Mouse (Mus musculus): ENCODE measurements around the gene Tradd. TPM values are rescaled to one million over a fixed set of nuclear protein-coding genes. Genes with fewer than 3 reads are reported as not detected.
"Not testable (repeated sequence)": the region's sequence is repeated elsewhere in the genome, so short reads cannot be mapped to it uniquely, and the experiment has no call there.

The Tradd gene
- total and polyA plus RNA-seq, 2 experiments from 2014 or later = 14.6 to 15.6 TPM

DNA sequence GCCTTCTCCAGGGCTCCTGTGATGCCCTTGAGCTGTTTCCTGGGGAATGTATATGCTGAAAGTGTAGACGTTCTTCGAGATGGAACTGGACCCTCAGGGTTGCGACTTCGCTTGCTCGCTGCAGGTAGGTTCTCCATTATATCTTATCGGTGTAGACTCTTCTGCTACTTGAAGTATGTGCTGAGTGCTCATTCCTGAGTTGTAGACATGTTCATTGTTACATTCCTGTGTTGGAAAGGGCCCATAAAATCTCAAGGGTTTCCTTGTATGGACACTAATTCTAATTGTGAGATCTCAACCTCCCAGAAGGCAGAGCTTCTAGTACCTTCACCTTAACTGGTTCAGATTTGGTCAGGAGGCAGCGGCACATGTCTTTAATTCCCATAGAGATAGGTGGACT lies 23.4 kb downstream of the Tradd start:
- TF ChIP-seq CTCF (IDR thresholded peaks at IDR 0.05; ENCODE audit: low read depth) = no peak
- Histone ChIP-seq H3K27me3 (ENCODE audit: insufficient read depth, low read length) (no peaks in the 10 kb centered on the region), H3K4me1 (ENCODE audit: insufficient read depth, low read length) (no peaks in the 10 kb centered on the region), H3K9me3 (ENCODE audit: low read length) (no peaks in the 10 kb centered on the region), H3K4me3 (ENCODE audit: low read length) (no peak overlapping the region), H3K36me3 (ENCODE audit: insufficient read depth, low read length) (peaks cover 32% of the 10 kb centered on the region), H3K27ac (no peak overlapping the region), H3K4me2 (ENCODE audit: low read depth, low read length) (no peak overlapping the region), H3K9ac (replicated peaks; ENCODE audit: low read length) (no peak overlapping the region)
- ATAC-seq (no peak), DNase-seq (ENCODE audit: low spot score) (no peak)
- WGBS = 96% methylated on average over 7 of the region's 7 CpGs

DNA sequence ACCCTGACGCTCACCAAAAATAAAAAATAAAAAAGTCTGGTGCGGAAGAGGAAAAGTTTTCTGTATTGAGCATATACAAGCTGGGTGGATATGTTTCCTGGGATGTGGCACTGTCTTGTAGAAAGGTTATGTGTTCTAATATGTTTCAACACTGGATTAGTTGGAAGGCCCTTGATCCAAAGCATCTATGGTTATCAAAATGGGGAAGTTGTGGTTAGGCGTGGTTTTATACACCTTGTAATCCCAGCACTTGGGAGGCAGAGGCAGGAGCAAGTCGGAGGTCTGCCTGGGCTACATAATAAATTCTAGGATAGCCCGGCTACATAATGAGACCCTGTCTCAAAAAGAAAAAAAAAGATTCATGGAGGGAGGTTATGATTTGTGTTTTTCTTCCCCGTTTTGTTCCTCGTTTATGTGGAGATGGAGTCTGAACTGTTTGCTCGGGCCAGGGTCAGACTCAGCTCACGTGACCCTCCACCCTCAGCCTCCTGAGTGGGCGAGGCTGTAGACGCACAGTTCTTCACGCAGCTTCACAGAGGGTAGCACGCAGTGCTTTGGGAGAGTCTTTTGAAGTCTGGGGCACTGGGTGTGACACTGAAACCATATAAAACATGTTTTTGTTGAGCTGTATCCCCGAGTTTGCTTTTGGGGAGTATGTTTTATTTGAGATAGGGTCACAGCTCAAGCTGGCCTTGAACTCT lies 26.8 kb downstream of the Tradd start:
- Histone ChIP-seq H3K9me3 (ENCODE audit: low read length) (no peaks in the 10 kb centered on the region), H3K4me2 (ENCODE audit: low read depth, low read length) (no peak overlapping the region), H3K9ac (replicated peaks; ENCODE audit: low read length) (no peak overlapping the region), H3K4me3 (ENCODE audit: low read length) (no peak overlapping the region), H3K4me1 (ENCODE audit: insufficient read depth, low read length) (no peaks in the 10 kb centered on the region), H3K36me3 (ENCODE audit: insufficient read depth, low read length) (peaks cover 29% of the 10 kb centered on the region), H3K27ac (no peak overlapping the region), H3K27me3 (ENCODE audit: insufficient read depth, low read length) (no peaks in the 10 kb centered on the region)
- no peak for DNase-seq (ENCODE audit: low spot score)
- TF ChIP-seq CTCF (IDR thresholded peaks at IDR 0.05; ENCODE audit: low read depth) = no peak
- WGBS = 93% methylated on average over 14 of the region's 14 CpGs
- ATAC-seq = no peak

DNA sequence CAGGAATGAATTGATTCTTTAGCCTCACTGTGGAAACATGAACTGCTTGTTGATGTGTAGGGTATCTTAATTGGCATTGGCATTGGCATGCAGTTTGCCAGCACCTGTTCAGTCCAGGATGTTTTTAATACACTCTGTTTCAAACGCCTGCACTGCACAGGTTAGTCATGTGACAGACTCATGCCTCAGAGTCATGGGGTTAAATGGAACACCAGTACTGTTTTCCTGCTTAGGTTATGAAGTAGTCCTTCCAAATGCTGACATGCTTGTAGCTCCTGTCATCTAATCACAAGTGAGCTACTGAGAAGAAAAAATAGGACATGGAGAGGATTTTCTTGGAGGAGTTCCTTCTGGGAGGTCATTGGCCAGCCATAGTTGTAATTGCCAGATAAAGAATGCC lies 29.2 kb downstream of the Tradd start:
- H3K4me3 ChIP-seq (ENCODE audit: low read length) = no peak overlapping the region
- no peaks in the 10 kb centered on the region for H3K27me3 ChIP-seq (ENCODE audit: insufficient read depth, low read length)
- no peak overlapping the region for H3K4me2 ChIP-seq (ENCODE audit: low read depth, low read length)
- H3K9me3 ChIP-seq (ENCODE audit: low read length) = no peaks in the 10 kb centered on the region
- ATAC-seq (no peak), DNase-seq (ENCODE audit: low spot score) (no peak)
- 82% methylated on average over 1 of the region's 1 CpGs for WGBS
- H3K36me3 ChIP-seq (ENCODE audit: insufficient read depth, low read length) = peaks cover 16% of the 10 kb centered on the region
- H3K4me1 ChIP-seq (ENCODE audit: insufficient read depth, low read length) = no peaks in the 10 kb centered on the region
- H3K27ac ChIP-seq = no peak overlapping the region
- no peak overlapping the region for H3K9ac ChIP-seq (replicated peaks; ENCODE audit: low read length)
- TF ChIP-seq CTCF (IDR thresholded peaks at IDR 0.05; ENCODE audit: low read depth) = no peak

DNA sequence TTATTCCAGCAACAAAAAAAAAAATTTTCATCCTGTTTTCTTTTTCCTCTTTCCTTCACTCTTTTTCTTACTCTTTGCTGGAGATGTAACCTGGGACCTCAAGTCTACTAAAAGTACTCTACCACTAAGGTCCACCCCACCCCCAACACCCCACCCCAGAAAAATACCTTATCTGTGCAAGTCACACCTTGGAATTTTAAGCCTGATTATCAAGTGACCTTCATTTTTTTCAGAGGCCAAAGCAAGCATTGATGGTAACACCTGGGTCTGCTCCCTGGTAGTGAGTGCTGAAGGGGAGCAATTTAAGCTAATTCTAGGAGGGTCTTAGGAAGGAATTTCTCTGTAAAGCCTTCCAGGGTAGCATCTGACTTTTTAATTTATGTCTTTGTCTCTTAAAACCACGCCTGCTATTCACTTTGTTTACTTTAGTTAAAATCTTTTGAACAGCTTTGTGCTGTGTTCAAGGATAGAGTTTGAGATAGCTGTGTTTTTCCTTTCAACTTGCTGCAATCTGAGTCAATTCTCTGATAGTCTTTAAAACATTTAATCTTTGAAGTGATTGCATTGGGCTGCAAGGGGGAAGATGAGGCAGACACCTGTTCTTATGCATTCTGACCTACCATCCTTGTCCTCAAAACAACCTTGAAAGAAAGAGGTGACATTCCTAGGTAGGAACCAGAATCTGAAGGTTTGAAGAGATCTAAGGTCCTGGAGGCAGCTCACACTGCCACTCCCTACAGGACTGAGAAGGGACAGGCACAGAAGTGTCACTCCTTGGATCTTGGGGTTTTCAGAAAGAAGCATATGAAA lies 31.1 kb downstream of the Tradd start:
- TF ChIP-seq CTCF (IDR thresholded peaks at IDR 0.05; ENCODE audit: low read depth) = no peak
- 70% methylated on average over 1 of the region's 1 CpGs for WGBS
- no peak for ATAC-seq

DNA sequence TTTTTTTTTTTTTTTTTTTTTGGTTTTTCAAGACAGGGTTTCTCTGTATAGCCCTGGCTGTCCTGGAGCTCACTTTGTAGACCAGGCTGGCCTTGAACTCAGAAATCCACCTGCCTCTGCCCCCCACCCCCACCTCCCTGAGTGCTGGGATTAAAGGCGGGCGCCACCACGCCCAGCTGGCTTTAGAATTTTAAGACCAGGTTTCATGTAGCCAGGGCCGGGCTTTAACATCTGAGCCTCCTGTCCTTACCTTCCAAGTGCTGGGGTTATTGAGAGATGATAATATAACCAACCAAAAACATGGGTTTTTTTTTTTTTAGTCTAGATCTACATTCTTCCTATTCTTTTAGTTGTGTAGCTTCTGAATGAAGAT lies 32.1 kb downstream of the Tradd start:
- 97% methylated on average over 4 of the region's 4 CpGs for WGBS
- H3K9me3 ChIP-seq (ENCODE audit: low read length); DNase-seq (ENCODE audit: low spot score): not testable (repeated sequence)

More for the DNA sequence above, 31.1 kb downstream of the Tradd start:
- Histone ChIP-seq H3K36me3 (ENCODE audit: insufficient read depth, low read length) (no peaks in the 10 kb centered on the region; the same call in 1 of the 2 replicates), H3K4me1 (ENCODE audit: insufficient read depth, low read length) (no peaks in the 10 kb centered on the region), H3K9me3 (ENCODE audit: low read length) (no peaks in the 10 kb centered on the region), H3K27ac (no peak overlapping the region), H3K9ac (replicated peaks; ENCODE audit: low read length) (no peak overlapping the region), H3K4me2 (ENCODE audit: low read depth, low read length) (no peak overlapping the region), H3K27me3 (ENCODE audit: insufficient read depth, low read length) (no peaks in the 10 kb centered on the region), H3K4me3 (ENCODE audit: low read length) (no peak overlapping the region)
- DNase-seq (ENCODE audit: low spot score) = no peak

DNA sequence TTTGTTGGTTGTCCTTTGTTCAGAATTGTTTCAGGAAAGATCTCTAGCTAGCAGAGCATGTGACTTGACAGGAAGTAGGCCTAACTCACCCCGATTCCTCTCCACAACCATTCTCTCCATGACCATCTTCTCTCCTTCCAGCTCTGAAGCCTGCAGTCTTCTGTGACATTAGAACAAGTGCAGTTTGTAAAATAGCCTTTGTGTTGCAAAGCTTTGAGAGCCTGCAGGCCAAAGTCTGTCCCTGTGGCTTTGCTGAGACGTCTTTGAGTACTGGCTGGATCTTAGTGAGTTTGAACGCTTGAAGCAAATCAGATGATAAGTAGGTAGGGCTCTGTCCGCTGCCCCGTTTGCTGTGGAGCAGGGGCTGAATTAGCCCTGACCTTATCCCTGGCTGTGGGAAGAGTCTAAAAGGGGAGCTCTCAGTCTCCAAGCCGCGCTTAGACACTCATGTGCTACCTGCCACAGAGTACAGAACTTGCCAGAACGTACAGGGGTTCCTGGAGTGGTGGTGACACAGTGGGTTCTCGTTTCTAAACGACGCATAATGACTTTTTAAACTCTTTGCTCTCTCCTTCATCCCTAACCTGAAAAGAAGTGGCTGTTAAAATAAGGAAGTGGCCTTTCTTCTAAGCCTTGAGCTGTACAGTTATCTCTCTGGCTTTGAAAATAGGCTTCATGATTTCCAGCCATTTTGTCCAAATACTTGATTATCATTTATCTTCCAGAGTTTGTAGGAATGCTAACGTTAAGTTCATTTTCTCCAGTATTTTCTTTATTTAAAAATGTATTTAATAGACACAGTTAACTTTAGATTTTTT lies 32.7 kb downstream of the Tradd start:
- Histone ChIP-seq H3K4me2 (ENCODE audit: low read depth, low read length) (no peak overlapping the region), H3K4me3 (ENCODE audit: low read length) (no peak overlapping the region), H3K4me1 (ENCODE audit: insufficient read depth, low read length) (no peaks in the 10 kb centered on the region), H3K36me3 (ENCODE audit: insufficient read depth, low read length) (no peaks in the 10 kb centered on the region; the same call in 1 of the 2 replicates), H3K9ac (replicated peaks; ENCODE audit: low read length) (no peak overlapping the region), H3K27ac (no peak overlapping the region), H3K27me3 (ENCODE audit: insufficient read depth, low read length) (no peaks in the 10 kb centered on the region), H3K9me3 (ENCODE audit: low read length) (no peaks in the 10 kb centered on the region)
- TF ChIP-seq CTCF (IDR thresholded peaks at IDR 0.05; ENCODE audit: low read depth) = no peak
- DNase-seq (ENCODE audit: low spot score) (no peak), ATAC-seq (no peak)
- 88% methylated on average over 12 of the region's 12 CpGs for WGBS

More for the DNA sequence above, 32.1 kb downstream of the Tradd start:
- H3K9ac ChIP-seq (replicated peaks; ENCODE audit: low read length); H3K27me3 ChIP-seq (ENCODE audit: insufficient read depth, low read length); H3K4me3 ChIP-seq (ENCODE audit: low read length); H3K27ac ChIP-seq; H3K4me1 ChIP-seq (ENCODE audit: insufficient read depth, low read length); H3K36me3 ChIP-seq (ENCODE audit: insufficient read depth, low read length); ATAC-seq; H3K4me2 ChIP-seq (ENCODE audit: low read depth, low read length): not testable (repeated sequence)
